Mouse (Mus musculus): Measurements from ENCODE around the gene Plppr1. TPM values are rescaled to one million over a fixed set of nuclear protein-coding genes. Genes with fewer than 3 reads are reported as not detected.
A peak's percentile ranks its signal among the peaks of the same experiment; 100 is the strongest.

Plppr1 gene
- polyA plus RNA-seq, 1 experiment: 0.05 TPM

- WGBS: 89% methylated on average over 4 of the region's 4 CpGs
- no peak for DNase-seq (ENCODE audit: low read depth, low spot score)
These were observed 48.8 kb downstream of the Plppr1 start for GRCm38 (mm10) chr4:49107895-49108294.

- no peak for DNase-seq (ENCODE audit: low read depth, low spot score)
- WGBS: 83% methylated on average over 8 of the region's 8 CpGs
These were observed 49.3 kb downstream of the Plppr1 start for GRCm38 (mm10) chr4:49108371-49108770.

- 27% methylated on average over 5 of the region's 5 CpGs for WGBS
- no peak for DNase-seq (ENCODE audit: low read depth, low spot score)
These were observed 50.9 kb downstream of the Plppr1 start for GRCm38 (mm10) chr4:49109989-49110388.

- 63% methylated on average over 2 of the region's 2 CpGs for WGBS
- DNase-seq (ENCODE audit: low read depth, low spot score): no peak
These were observed 59.8 kb downstream of the Plppr1 start for GRCm38 (mm10) chr4:49118842-49119241.

GRCm38 (mm10) chr4:49144798-49145197 is 85.7 kb downstream of the Plppr1 start:
- 64% methylated on average over 4 of the region's 4 CpGs for WGBS
- no peak for DNase-seq (ENCODE audit: low read depth, low spot score)

GRCm38 (mm10) chr4:49148775-49149174 is 89.7 kb downstream of the Plppr1 start:
- no peak for DNase-seq (ENCODE audit: low read depth, low spot score)
- 79% methylated on average over 2 of the region's 2 CpGs for WGBS

- DNase-seq (ENCODE audit: low read depth, low spot score): no peak
- WGBS: 57% methylated on average over 2 of the region's 2 CpGs
These were observed 90.2 kb downstream of the Plppr1 start for GRCm38 (mm10) chr4:49149251-49149650.

- 32% methylated on average over 5 of the region's 5 CpGs for WGBS
- peak; percentile 38 for DNase-seq (ENCODE audit: low read depth, low spot score)
These were observed 94.8 kb downstream of the Plppr1 start for GRCm38 (mm10) chr4:49153849-49154248.

- WGBS: 65% methylated on average over 1 of the region's 1 CpGs
These were observed 97.7 kb downstream of the Plppr1 start for GRCm38 (mm10) chr4:49156781-49157180.

GRCm38 (mm10) chr4:49163285-49163684 is 104.2 kb downstream of the Plppr1 start:
- no peak for DNase-seq (ENCODE audit: low read depth, low spot score)
- 91% methylated on average over 3 of the region's 3 CpGs for WGBS

More at GRCm38 (mm10) chr4:49156781-49157180, 97.7 kb downstream of the Plppr1 start:
- DNase-seq (ENCODE audit: low read depth, low spot score): no peak

GRCm38 (mm10) chr4:49166391-49166790 is 107.3 kb downstream of the Plppr1 start:
- WGBS: 68% methylated on average over 3 of the region's 3 CpGs

GRCm38 (mm10) chr4:49167030-49167429 is 108.0 kb downstream of the Plppr1 start:
- 86% methylated on average over 5 of the region's 5 CpGs for WGBS

More at GRCm38 (mm10) chr4:49166391-49166790, 107.3 kb downstream of the Plppr1 start:
- no peak for DNase-seq (ENCODE audit: low read depth, low spot score)

GRCm38 (mm10) chr4:49169498-49169897 is 110.4 kb downstream of the Plppr1 start:
- whole genome bisulfite sequencing: 4% methylated on average over 1 of the region's 1 CpGs
- peak; percentile 7 for DNase-seq (ENCODE audit: low read depth, low spot score)

More at GRCm38 (mm10) chr4:49167030-49167429, 108.0 kb downstream of the Plppr1 start:
- no peak for DNase-seq (ENCODE audit: low read depth, low spot score)

GRCm38 (mm10) chr4:49178101-49178500 is 119.0 kb downstream of the Plppr1 start:
- WGBS: 79% methylated on average over 2 of the region's 2 CpGs
- DNase-seq (ENCODE audit: low read depth, low spot score): no peak

GRCm38 (mm10) chr4:49178891-49179290 is 119.8 kb downstream of the Plppr1 start:
- no peak for DNase-seq (ENCODE audit: low read depth, low spot score)
- 15% methylated on average over 3 of the region's 3 CpGs for WGBS

- DNase-seq (ENCODE audit: low read depth, low spot score): peak; percentile 27
- 31% methylated on average over 2 of the region's 2 CpGs for WGBS
These were observed 120.6 kb downstream of the Plppr1 start for GRCm38 (mm10) chr4:49179471-49180181.

- DNase-seq (ENCODE audit: low read depth, low spot score): no peak
- 61% methylated on average over 3 of the region's 3 CpGs for WGBS
These were observed 131.0 kb downstream of the Plppr1 start for GRCm38 (mm10) chr4:49189991-49190526.

- peak; percentile 14 for DNase-seq (ENCODE audit: low read depth, low spot score)
- 21% methylated on average over 8 of the region's 8 CpGs for WGBS
These were observed 138.2 kb downstream of the Plppr1 start for GRCm38 (mm10) chr4:49197125-49197747.

- no peak for DNase-seq (ENCODE audit: low read depth, low spot score)
- 80% methylated on average over 1 of the region's 1 CpGs for WGBS
These were observed 151.4 kb downstream of the Plppr1 start for GRCm38 (mm10) chr4:49210457-49210856.

- 63% methylated on average over 5 of the region's 5 CpGs for WGBS
- DNase-seq (ENCODE audit: low read depth, low spot score): no peak
These were observed 152.5 kb downstream of the Plppr1 start for GRCm38 (mm10) chr4:49211582-49211981.
